Mouse (Mus musculus) midbrain, embryonic 10.5 days (tissue): Measurements from ENCODE around the gene Plekhf1. TPM values are rescaled to one million over a fixed set of nuclear protein-coding genes. Genes with fewer than 3 reads are reported as not detected.
A peak's percentile ranks its signal among the peaks of the same experiment; 100 is the strongest.

Experiments used
- DNase-seq: peaks from one replicate; pipeline ENCODE4 v3.0.0-alpha.2; 2017; ENCODE audit warnings: low spot score
- H3K27ac ChIP-seq: fragments of 300-500 bp; sonication (generic); replicated peaks from 2 replicates; pipeline ENCODE4 v1.5.1; 2016; ENCODE audit warnings: mild to moderate bottlenecking
- H3K27me3 ChIP-seq: fragments of 300-500 bp; sonication (generic); 2 replicates; pipeline ENCODE4 v1.6.1; 2016; ENCODE audit warnings: low read depth, mild to moderate bottlenecking; ENCODE audit not compliant: poor library complexity, severe bottlenecking
- H3K36me3 ChIP-seq: fragments of 300-500 bp; sonication (generic); 2 replicates; pipeline ENCODE4 v1.6.1; 2016; ENCODE audit warnings: mild to moderate bottlenecking, moderate library complexity
- H3K4me1 ChIP-seq: fragments of 300-500 bp; sonication (generic); 2 replicates; pipeline ENCODE4 v1.6.1; 2016
- H3K4me3 ChIP-seq: fragments of 300-500 bp; sonication (generic); 2 replicates; pipeline ENCODE4 v1.5.1; 2016; ENCODE audit warnings: mild to moderate bottlenecking, moderate library complexity
- H3K9me3 ChIP-seq: fragments of 300-500 bp; sonication (generic); replicated peaks from 2 replicates; pipeline ENCODE4 v1.6.1; 2016; ENCODE audit warnings: mild to moderate bottlenecking
- WGBS: fragments of 180-500 bp; shearing (Covaris S2); methylation state at CpG from one replicate; pipeline ENCODE4 v1.1.7; 2016; 5-methylcytosine and 5-hydroxymethylcytosine counted together
- polyA plus RNA-seq: library from polyadenylated mRNA; unstranded; fragments of >200 nt; fragmentation: Nextera tagmentation; extraction: Ambion mirVana; gene quantifications from 2 replicates; pipeline ENCODE4 v1.2.1, GENCODE M21; 2016

The Plekhf1 gene
- polyA plus RNA-seq, 1 experiment from 2014 or later: 2.6 TPM

- DNase-seq: no peak
- WGBS: 92% methylated on average over 8 of the region's 8 CpGs
- H3K27me3 ChIP-seq: no peaks in the 10 kb centered on the region
- H3K4me1 ChIP-seq: no peaks in the 10 kb centered on the region
- no peak overlapping the region for H3K27ac ChIP-seq
- peaks cover 14% of the 10 kb centered on the region; the same call in 1 of the 2 replicates for H3K36me3 ChIP-seq
- no peak overlapping the region for H3K4me3 ChIP-seq
- no peaks in the 10 kb centered on the region for H3K9me3 ChIP-seq
Measured at GRCm38 (mm10) chr7:38190056-38190835, 37.6 kb downstream of the Plekhf1 start.

- Histone ChIP-seq H3K4me3 (no peak overlapping the region), H3K9me3 (no peaks in the 10 kb centered on the region), H3K4me1 (peaks cover 6% of the 10 kb centered on the region), H3K27me3 (no peaks in the 10 kb centered on the region), H3K36me3 (peaks cover 14% of the 10 kb centered on the region; the same call in 1 of the 2 replicates), H3K27ac (no peak overlapping the region)
- whole genome bisulfite sequencing: 83% methylated on average over 15 of the region's 15 CpGs
- no peak for DNase-seq
Measured at GRCm38 (mm10) chr7:38189136-38189982, 38.5 kb downstream of the Plekhf1 start.

- Histone ChIP-seq H3K4me1 (peaks cover 13% of the 10 kb centered on the region), H3K27ac (no peak overlapping the region), H3K36me3 (peaks cover 14% of the 10 kb centered on the region; the same call in 1 of the 2 replicates), H3K4me3 (no peak overlapping the region), H3K9me3 (no peaks in the 10 kb centered on the region), H3K27me3 (no peaks in the 10 kb centered on the region)
- DNase-seq: no peak
- WGBS: 90% methylated on average over 8 of the region's 8 CpGs
Measured at GRCm38 (mm10) chr7:38188281-38189075, 39.3 kb downstream of the Plekhf1 start.

GRCm38 (mm10) chr7:38187796-38188195 lies 40.0 kb downstream of the Plekhf1 start:
- H3K27me3 ChIP-seq: no peaks in the 10 kb centered on the region
- WGBS: 86% methylated on average over 4 of the region's 4 CpGs
- no peak for DNase-seq

GRCm38 (mm10) chr7:38186861-38187260 lies 41.0 kb downstream of the Plekhf1 start:
- H3K36me3 ChIP-seq: peaks cover 14% of the 10 kb centered on the region; the same call in 1 of the 2 replicates
- 71% methylated on average over 4 of the region's 4 CpGs for WGBS
- H3K4me1 ChIP-seq: peaks cover 23% of the 10 kb centered on the region
- H3K27ac ChIP-seq: no peak overlapping the region
- H3K4me3 ChIP-seq: no peak overlapping the region
- H3K27me3 ChIP-seq: no peaks in the 10 kb centered on the region
- H3K9me3 ChIP-seq: no peaks in the 10 kb centered on the region
- DNase-seq: no peak

More at GRCm38 (mm10) chr7:38187796-38188195, 40.0 kb downstream of the Plekhf1 start:
- Histone ChIP-seq H3K27ac (no peak overlapping the region), H3K9me3 (no peaks in the 10 kb centered on the region), H3K36me3 (peaks cover 14% of the 10 kb centered on the region; the same call in 1 of the 2 replicates), H3K4me1 (peaks cover 20% of the 10 kb centered on the region), H3K4me3 (no peak overlapping the region)

- Histone ChIP-seq H3K4me1 (peaks cover 23% of the 10 kb centered on the region), H3K36me3 (peaks cover 6% of the 10 kb centered on the region; the same call in 1 of the 2 replicates), H3K9me3 (no peaks in the 10 kb centered on the region), H3K27me3 (no peaks in the 10 kb centered on the region), H3K27ac (no peak overlapping the region), H3K4me3 (no peak overlapping the region)
- WGBS: 85% methylated on average over 6 of the region's 6 CpGs
- DNase-seq: no peak
Measured at GRCm38 (mm10) chr7:38184786-38185185, 43.0 kb downstream of the Plekhf1 start.

- peak overlapping the region; percentile 74 for H3K4me3 ChIP-seq
- H3K36me3 ChIP-seq: 0 out of 2 replicates have a peak, but pooled peaks cover 3% of the 10 kb centered on the region
- 0 out of 2 replicates have a peak overlapping the region, but pooled peaks have one; percentile 86 for H3K27ac ChIP-seq
- DNase-seq: no peak
- H3K4me1 ChIP-seq: peaks cover 23% of the 10 kb centered on the region
- no peaks in the 10 kb centered on the region for H3K9me3 ChIP-seq
- H3K27me3 ChIP-seq: no peaks in the 10 kb centered on the region
- 45% methylated on average over 1 of the region's 1 CpGs for WGBS
Measured at GRCm38 (mm10) chr7:38184418-38184745, 43.4 kb downstream of the Plekhf1 start.

GRCm38 (mm10) chr7:38183709-38184417 lies 44.0 kb downstream of the Plekhf1 start:
- Histone ChIP-seq H3K4me3 (peak overlapping the region; percentile 74), H3K36me3 (no peaks in the 10 kb centered on the region), H3K4me1 (peaks cover 23% of the 10 kb centered on the region), H3K27ac (peak overlapping the region; percentile 86), H3K9me3 (no peaks in the 10 kb centered on the region), H3K27me3 (no peaks in the 10 kb centered on the region)
- peak; percentile 88 for DNase-seq
- WGBS: 5% methylated on average over 36 of the region's 36 CpGs

- peak within 1 kb of the TSS; percentile 86 for H3K27ac ChIP-seq
- no peaks in the 10 kb centered on the region for H3K36me3 ChIP-seq
- H3K9me3 ChIP-seq: no peaks in the 10 kb centered on the region
- H3K4me1 ChIP-seq: peaks cover 23% of the 10 kb centered on the region
- 5% methylated on average over 28 of the region's 28 CpGs for WGBS
- no peaks in the 10 kb centered on the region for H3K27me3 ChIP-seq
- no peak for DNase-seq
- H3K4me3 ChIP-seq: peak within 1 kb of the TSS; percentile 74
Measured at GRCm38 (mm10) chr7:38182962-38183687, 44.7 kb downstream of the Plekhf1 start, which contains the start of gene 1600014C10Rik. TSS of gene 1600014C10Rik (plus strand) at chr7:38183217.

- DNase-seq: peak; percentile 84
- WGBS: 0% methylated on average over 11 of the region's 11 CpGs
- peaks cover 23% of the 10 kb centered on the region for H3K4me1 ChIP-seq
- H3K9me3 ChIP-seq: no peaks in the 10 kb centered on the region
- peak overlapping the region; percentile 86; the same call in 1 of the 2 replicates for H3K27ac ChIP-seq
- H3K27me3 ChIP-seq: no peaks in the 10 kb centered on the region
- peak overlapping the region; percentile 74 for H3K4me3 ChIP-seq
- H3K36me3 ChIP-seq: no peaks in the 10 kb centered on the region
Measured at GRCm38 (mm10) chr7:38182596-38182961, 45.2 kb downstream of the Plekhf1 start.

- Histone ChIP-seq H3K36me3 (no peaks in the 10 kb centered on the region), H3K4me1 (peaks cover 23% of the 10 kb centered on the region), H3K4me3 (no peak overlapping the region), H3K27me3 (no peaks in the 10 kb centered on the region), H3K9me3 (0 out of 2 replicates have a peak, but pooled peaks cover 2% of the 10 kb centered on the region), H3K27ac (no peak overlapping the region)
- DNase-seq: no peak
- WGBS: 83% methylated on average over 2 of the region's 2 CpGs
Measured at GRCm38 (mm10) chr7:38181366-38181765, 46.5 kb downstream of the Plekhf1 start.
